Mouse (Mus musculus): ENCODE measurements at regions not wholly inside any gene's neighbourhood (a gene's known extent, or its start where the extent isn't known, plus 50 kb on each side); places are given as distances from the start of the nearest gene placed in this dataset.
A peak's percentile ranks its signal among the peaks of the same experiment; 100 is the strongest.

DNA sequence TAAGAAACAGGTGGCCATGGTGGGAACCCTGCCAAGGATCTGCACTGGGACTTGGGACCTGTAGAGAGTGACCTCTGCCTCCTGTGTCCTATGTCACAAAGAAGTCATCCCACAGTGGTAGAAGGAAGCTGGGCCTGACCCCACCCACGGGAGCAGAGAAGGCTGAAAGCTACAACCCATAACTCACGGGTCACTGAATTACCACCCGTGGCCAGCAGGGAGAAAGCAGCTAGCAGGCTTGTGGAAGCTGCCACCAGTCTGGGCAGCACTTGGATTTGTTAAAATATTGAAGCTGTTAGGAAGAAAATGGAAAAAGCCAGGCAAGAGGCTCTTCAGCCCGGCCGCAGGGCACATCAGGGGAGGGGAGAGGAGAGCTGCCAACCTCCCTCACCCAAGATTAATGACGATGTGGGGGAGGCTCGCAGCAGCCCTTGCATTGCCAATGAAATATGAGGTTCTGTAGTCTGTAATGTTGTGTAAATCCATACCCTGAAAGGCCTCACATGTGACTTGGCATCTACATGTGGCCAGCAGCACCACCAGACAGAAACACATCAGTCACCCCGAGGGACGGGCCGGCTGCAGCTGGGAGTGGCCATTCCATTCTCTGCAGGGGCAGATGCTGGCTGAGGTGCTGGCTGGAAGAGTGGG is 94.5 kb downstream of the Olfm1 start:
- no peak for ATAC-seq (ENCODE audit: low FRiP score, low TSS enrichment)
- Histone ChIP-seq H3K9me3 (ENCODE audit: control insufficient read depth, low read length) (no peaks in the 10 kb centered on the region), H3K9ac (replicated peaks; ENCODE audit: low read length) (no peak overlapping the region), H3K27me3 (ENCODE audit: control insufficient read depth, insufficient read depth, low read length) (no peaks in the 10 kb centered on the region), H3K27ac (replicated peaks; ENCODE audit: low read depth, low read length) (no peak overlapping the region), H3K36me3 (ENCODE audit: control insufficient read depth, insufficient read depth, low read length) (no peaks in the 10 kb centered on the region), H3K4me3 (replicated peaks; ENCODE audit: low read depth, low read length) (no peak overlapping the region), H3K4me2 (ENCODE audit: low read length) (no peak overlapping the region), H3K4me1 (ENCODE audit: control insufficient read depth, insufficient read depth, low read length) (0 out of 2 replicates have a peak, but pooled peaks cover 14% of the 10 kb centered on the region)
- 75% methylated on average over 10 of the region's 10 CpGs for WGBS
- DNase-seq = no peak

DNA sequence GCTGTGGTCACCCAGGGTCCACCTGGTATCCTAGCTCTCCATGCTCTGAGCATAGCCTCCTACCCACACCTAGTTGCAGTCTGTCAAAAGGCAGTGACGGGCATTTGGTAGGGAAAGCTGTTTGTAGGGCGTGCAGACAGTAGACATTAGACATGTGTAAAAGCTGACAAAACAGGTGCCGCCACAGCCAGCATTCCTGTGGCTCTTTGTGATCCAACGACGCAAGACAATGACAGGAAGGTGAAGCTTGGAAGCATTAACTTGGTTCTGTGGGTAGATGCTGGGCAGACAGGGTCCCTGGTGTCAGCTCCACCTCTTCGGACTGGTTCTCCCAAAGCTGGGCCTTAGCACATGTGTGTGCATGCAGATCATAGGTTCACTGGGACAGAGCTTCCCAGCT is 96.5 kb downstream of the Olfm1 start:
- ATAC-seq (ENCODE audit: low FRiP score, low TSS enrichment) (no peak), DNase-seq (no peak)
- H3K4me2 ChIP-seq (ENCODE audit: low read length) = no peak overlapping the region
- no peak overlapping the region for H3K9ac ChIP-seq (replicated peaks; ENCODE audit: low read length)
- H3K36me3 ChIP-seq (ENCODE audit: control insufficient read depth, insufficient read depth, low read length) = no peaks in the 10 kb centered on the region
- H3K9me3 ChIP-seq (ENCODE audit: control insufficient read depth, low read length) = no peaks in the 10 kb centered on the region
- no peak overlapping the region for H3K4me3 ChIP-seq (replicated peaks; ENCODE audit: low read depth, low read length)
- H3K4me1 ChIP-seq (ENCODE audit: control insufficient read depth, insufficient read depth, low read length) = 0 out of 2 replicates have a peak, but pooled peaks cover 19% of the 10 kb centered on the region
- WGBS = 93% methylated on average over 6 of the region's 6 CpGs
- no peak overlapping the region for H3K27ac ChIP-seq (replicated peaks; ENCODE audit: low read depth, low read length)
- H3K27me3 ChIP-seq (ENCODE audit: control insufficient read depth, insufficient read depth, low read length) = no peaks in the 10 kb centered on the region

DNA sequence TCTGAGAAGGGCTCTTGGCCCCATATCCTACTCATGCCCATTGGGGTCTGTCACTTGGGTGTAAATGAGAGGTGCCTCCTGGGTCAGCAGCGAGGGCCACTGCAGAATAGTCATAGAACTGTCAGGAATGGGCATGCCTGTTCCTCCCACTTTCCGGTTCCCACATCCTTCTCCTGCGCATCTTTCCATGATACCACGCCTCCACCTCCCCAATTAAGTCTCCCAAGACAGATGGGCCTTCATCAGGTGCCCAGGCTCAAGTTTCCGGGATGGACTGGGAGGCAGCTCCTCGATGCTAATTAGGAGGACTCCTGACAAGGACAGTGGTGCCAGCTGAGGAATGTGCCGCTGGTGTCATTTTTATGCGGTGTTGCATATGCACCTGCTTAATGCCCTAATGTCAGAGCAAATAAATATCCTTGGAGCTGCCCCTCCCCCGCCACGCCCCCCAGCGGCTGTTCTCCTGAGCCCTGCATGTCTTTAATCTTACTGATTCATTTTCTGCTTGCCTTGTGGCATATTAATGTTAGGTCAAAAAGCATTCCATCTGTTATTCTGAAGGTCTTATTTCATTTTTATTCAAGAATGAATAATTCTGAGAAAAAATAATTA is 97.2 kb downstream of the Olfm1 start:
- DNase-seq (peak; percentile 54), ATAC-seq (ENCODE audit: low FRiP score, low TSS enrichment) (no peak; the same call in 1 of the 2 replicates)
- Histone ChIP-seq H3K9me3 (ENCODE audit: control insufficient read depth, low read length) (no peaks in the 10 kb centered on the region), H3K4me1 (ENCODE audit: control insufficient read depth, insufficient read depth, low read length) (peaks cover 25% of the 10 kb centered on the region; the same call in 1 of the 2 replicates), H3K36me3 (ENCODE audit: control insufficient read depth, insufficient read depth, low read length) (no peaks in the 10 kb centered on the region), H3K4me2 (ENCODE audit: low read length) (no peak overlapping the region), H3K4me3 (replicated peaks; ENCODE audit: low read depth, low read length) (no peak overlapping the region), H3K9ac (replicated peaks; ENCODE audit: low read length) (no peak overlapping the region), H3K27ac (replicated peaks; ENCODE audit: low read depth, low read length) (no peak overlapping the region), H3K27me3 (ENCODE audit: control insufficient read depth, insufficient read depth, low read length) (no peaks in the 10 kb centered on the region)
- WGBS = 60% methylated on average over 11 of the region's 11 CpGs

DNA sequence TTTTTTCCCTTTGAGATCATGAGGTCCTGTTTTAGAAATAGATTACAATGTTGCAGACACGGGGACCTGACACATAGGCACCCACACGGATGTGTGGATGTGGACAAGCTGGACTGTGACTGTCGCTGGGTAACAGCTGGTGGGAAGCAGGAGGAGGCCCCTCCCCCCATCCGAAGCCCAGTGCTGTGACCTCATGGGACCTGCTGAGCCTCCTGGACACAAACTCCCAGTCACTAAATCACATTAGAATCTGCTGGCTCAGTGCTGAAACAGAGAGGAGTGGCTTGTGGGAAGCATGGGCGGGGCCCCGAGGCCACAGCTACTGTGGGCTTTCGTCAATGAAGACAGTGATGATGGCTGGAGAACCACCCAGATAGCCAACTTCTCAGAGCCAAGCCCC is 101.7 kb downstream of the Olfm1 start:
- no peaks in the 10 kb centered on the region for H3K9me3 ChIP-seq (ENCODE audit: control insufficient read depth, low read length)
- no peak overlapping the region for H3K4me2 ChIP-seq (ENCODE audit: low read length)
- DNase-seq (peak; percentile 43), ATAC-seq (ENCODE audit: low FRiP score, low TSS enrichment) (no peak)
- no peak overlapping the region for H3K4me3 ChIP-seq (replicated peaks; ENCODE audit: low read depth, low read length)
- H3K36me3 ChIP-seq (ENCODE audit: control insufficient read depth, insufficient read depth, low read length) = no peaks in the 10 kb centered on the region
- H3K4me1 ChIP-seq (ENCODE audit: control insufficient read depth, insufficient read depth, low read length) = peaks cover 37% of the 10 kb centered on the region
- no peaks in the 10 kb centered on the region for H3K27me3 ChIP-seq (ENCODE audit: control insufficient read depth, insufficient read depth, low read length)
- H3K27ac ChIP-seq (replicated peaks; ENCODE audit: low read depth, low read length) = no peak overlapping the region
- H3K9ac ChIP-seq (replicated peaks; ENCODE audit: low read length) = no peak overlapping the region
- 35% methylated on average over 7 of the region's 7 CpGs for WGBS

DNA sequence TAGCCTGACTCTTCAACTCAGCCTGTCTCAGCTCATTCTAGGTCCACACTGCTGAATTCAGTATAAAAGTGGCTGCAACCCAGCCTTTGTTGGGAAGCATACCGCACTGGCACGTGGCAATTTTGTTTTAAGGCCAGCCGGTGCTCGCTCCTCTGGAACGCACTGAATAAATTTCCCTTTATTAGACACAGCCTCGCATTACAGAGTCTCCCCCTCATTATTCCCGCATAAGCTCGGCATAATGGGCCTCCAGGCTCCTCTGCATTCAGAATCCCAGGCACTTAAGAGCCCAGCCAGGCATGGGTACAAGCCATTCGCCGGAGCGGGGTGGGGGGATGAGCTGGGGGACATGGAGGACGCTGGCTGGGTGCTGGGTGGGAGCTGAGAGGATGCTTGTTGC is 103.4 kb downstream of the Olfm1 start:
- DNase-seq (peak; percentile 82), ATAC-seq (ENCODE audit: low FRiP score, low TSS enrichment) (peak; percentile 72)
- Histone ChIP-seq H3K27ac (replicated peaks; ENCODE audit: low read depth, low read length) (peak overlapping the region; percentile 78), H3K36me3 (ENCODE audit: control insufficient read depth, insufficient read depth, low read length) (no peaks in the 10 kb centered on the region), H3K27me3 (ENCODE audit: control insufficient read depth, insufficient read depth, low read length) (no peaks in the 10 kb centered on the region), H3K4me1 (ENCODE audit: control insufficient read depth, insufficient read depth, low read length) (peaks cover 30% of the 10 kb centered on the region), H3K4me3 (replicated peaks; ENCODE audit: low read depth, low read length) (no peak overlapping the region), H3K4me2 (ENCODE audit: low read length) (no peak overlapping the region), H3K9ac (replicated peaks; ENCODE audit: low read length) (no peak overlapping the region; the same call in 1 of the 2 replicates), H3K9me3 (ENCODE audit: control insufficient read depth, low read length) (no peaks in the 10 kb centered on the region)
- under 1% methylated on average over 12 of the region's 12 CpGs for WGBS

DNA sequence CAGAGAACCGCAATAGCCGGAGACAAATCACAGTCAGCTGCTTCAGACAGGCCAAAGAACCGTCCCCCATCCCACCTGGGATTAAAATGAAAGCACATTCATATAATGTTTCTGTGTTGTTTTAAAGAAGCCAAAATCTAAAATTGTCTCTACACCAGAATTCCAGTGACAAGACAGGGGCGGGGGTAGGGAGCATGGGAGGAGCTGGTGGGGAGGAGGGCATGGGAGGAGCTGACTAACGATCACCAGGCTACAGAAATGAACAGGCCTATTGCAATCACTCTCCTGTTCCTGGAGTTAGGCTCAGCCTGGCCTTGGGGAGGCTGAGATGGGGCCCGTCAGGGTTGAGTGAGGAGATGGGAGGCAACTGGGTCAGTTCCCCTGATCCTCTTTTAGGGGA is 105.9 kb downstream of the Olfm1 start:
- H3K4me1 ChIP-seq (ENCODE audit: control insufficient read depth, insufficient read depth, low read length) = peaks cover 23% of the 10 kb centered on the region
- H3K4me3 ChIP-seq (replicated peaks; ENCODE audit: low read depth, low read length) = no peak overlapping the region
- H3K9me3 ChIP-seq (ENCODE audit: control insufficient read depth, low read length) = no peaks in the 10 kb centered on the region
- no peak overlapping the region for H3K4me2 ChIP-seq (ENCODE audit: low read length)
- ATAC-seq (ENCODE audit: low FRiP score, low TSS enrichment) (no peak), DNase-seq (no peak)
- no peak overlapping the region for H3K9ac ChIP-seq (replicated peaks; ENCODE audit: low read length)
- 54% methylated on average over 6 of the region's 6 CpGs for WGBS
- no peaks in the 10 kb centered on the region for H3K36me3 ChIP-seq (ENCODE audit: control insufficient read depth, insufficient read depth, low read length)
- no peaks in the 10 kb centered on the region for H3K27me3 ChIP-seq (ENCODE audit: control insufficient read depth, insufficient read depth, low read length)
- H3K27ac ChIP-seq (replicated peaks; ENCODE audit: low read depth, low read length) = no peak overlapping the region

DNA sequence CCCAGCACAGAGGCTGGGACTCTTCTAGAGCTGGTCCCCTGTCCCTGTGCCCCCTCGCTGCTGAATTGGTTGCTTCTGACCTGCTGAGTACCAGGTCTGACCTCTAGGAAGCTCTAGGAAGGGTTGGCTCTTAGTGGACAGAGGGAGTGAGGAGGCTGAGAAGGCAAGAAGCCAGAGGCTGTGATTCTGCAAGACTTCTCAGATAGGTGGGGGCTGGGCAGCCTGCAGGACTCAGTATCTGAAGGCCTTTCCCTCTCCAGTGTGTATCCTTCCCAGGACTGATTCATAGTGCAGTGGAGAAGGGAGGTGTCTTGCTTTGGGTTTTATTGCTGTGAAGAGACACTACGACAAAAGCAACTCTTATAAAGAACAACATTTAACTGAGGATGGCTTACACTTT is 106.6 kb downstream of the Olfm1 start:
- H3K27ac ChIP-seq (replicated peaks; ENCODE audit: low read depth, low read length) = no peak overlapping the region
- WGBS = 95% methylated on average over 2 of the region's 2 CpGs
- no peak overlapping the region for H3K4me3 ChIP-seq (replicated peaks; ENCODE audit: low read depth, low read length)
- H3K4me1 ChIP-seq (ENCODE audit: control insufficient read depth, insufficient read depth, low read length) = peaks cover 17% of the 10 kb centered on the region
- DNase-seq = no peak
- no peaks in the 10 kb centered on the region for H3K36me3 ChIP-seq (ENCODE audit: control insufficient read depth, insufficient read depth, low read length)
- no peak for ATAC-seq (ENCODE audit: low FRiP score, low TSS enrichment)
- no peaks in the 10 kb centered on the region for H3K27me3 ChIP-seq (ENCODE audit: control insufficient read depth, insufficient read depth, low read length)
- H3K9me3 ChIP-seq (ENCODE audit: control insufficient read depth, low read length) = no peaks in the 10 kb centered on the region
- no peak overlapping the region for H3K9ac ChIP-seq (replicated peaks; ENCODE audit: low read length)
- no peak overlapping the region for H3K4me2 ChIP-seq (ENCODE audit: low read length)

DNA sequence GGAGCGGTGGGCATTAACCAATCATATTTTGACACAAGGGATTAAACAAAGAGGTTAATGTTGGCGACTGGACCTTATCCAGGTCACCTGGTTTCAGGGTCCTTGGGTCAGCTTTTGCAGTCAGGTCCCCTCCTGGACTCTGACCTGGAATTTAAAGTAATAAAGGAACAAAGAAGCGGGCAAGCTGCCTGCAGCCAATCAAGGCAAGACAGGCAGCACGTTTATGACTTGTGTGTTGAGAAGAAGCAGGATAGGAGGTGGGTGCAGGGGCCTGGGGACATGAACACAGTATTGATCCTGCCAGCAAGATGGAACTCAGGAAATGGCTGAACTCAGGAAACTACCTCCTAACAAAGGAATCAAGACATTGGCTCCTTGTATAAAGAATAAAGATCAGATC is 108.5 kb downstream of the Olfm1 start:
- no peak overlapping the region for H3K9ac ChIP-seq (replicated peaks; ENCODE audit: low read length)

DNA sequence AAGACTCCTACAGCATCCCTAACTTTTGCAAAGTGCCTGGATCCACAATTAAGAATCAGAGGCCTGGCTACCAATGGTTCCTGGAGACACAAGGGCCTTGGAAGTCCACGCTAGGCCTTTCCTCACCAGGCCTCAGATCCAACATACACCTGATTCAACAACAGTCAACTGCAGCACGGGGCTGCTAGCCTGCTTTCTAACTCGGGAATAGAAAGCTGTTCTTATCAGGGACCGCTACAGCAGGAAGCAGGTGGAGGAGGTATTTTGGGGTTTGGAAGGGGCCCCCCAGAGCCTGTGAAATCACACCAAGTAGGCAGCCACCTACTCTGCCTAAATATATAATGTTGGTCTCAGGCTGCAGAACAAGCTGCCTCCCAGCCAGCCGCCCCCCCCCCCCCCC is 111.1 kb downstream of the Olfm1 start:
- WGBS = 86% methylated on average over 5 of the region's 5 CpGs
- Histone ChIP-seq H3K4me3 (replicated peaks; ENCODE audit: low read depth, low read length) (no peak overlapping the region), H3K4me2 (ENCODE audit: low read length) (no peak overlapping the region), H3K9ac (replicated peaks; ENCODE audit: low read length) (no peak overlapping the region), H3K9me3 (ENCODE audit: control insufficient read depth, low read length) (no peaks in the 10 kb centered on the region), H3K4me1 (ENCODE audit: control insufficient read depth, insufficient read depth, low read length) (no peaks in the 10 kb centered on the region), H3K27ac (replicated peaks; ENCODE audit: low read depth, low read length) (no peak overlapping the region), H3K27me3 (ENCODE audit: control insufficient read depth, insufficient read depth, low read length) (no peaks in the 10 kb centered on the region), H3K36me3 (ENCODE audit: control insufficient read depth, insufficient read depth, low read length) (no peaks in the 10 kb centered on the region)
- no peak for ATAC-seq (ENCODE audit: low FRiP score, low TSS enrichment)
- no peak for DNase-seq

More for the DNA sequence above, 108.5 kb downstream of the Olfm1 start:
- Histone ChIP-seq H3K4me3 (replicated peaks; ENCODE audit: low read depth, low read length) (no peak overlapping the region), H3K36me3 (ENCODE audit: control insufficient read depth, insufficient read depth, low read length) (no peaks in the 10 kb centered on the region), H3K4me1 (ENCODE audit: control insufficient read depth, insufficient read depth, low read length) (peaks cover 1% of the 10 kb centered on the region; the same call in 1 of the 2 replicates), H3K4me2 (ENCODE audit: low read length) (no peak overlapping the region), H3K9me3 (ENCODE audit: control insufficient read depth, low read length) (no peaks in the 10 kb centered on the region), H3K27me3 (ENCODE audit: control insufficient read depth, insufficient read depth, low read length) (no peaks in the 10 kb centered on the region), H3K27ac (replicated peaks; ENCODE audit: low read depth, low read length) (no peak overlapping the region)
- 73% methylated on average over 4 of the region's 4 CpGs for WGBS
- ATAC-seq (ENCODE audit: low FRiP score, low TSS enrichment) (no peak), DNase-seq (no peak)
